Mouse (Mus musculus) cerebellum, adult 2 months (tissue): ENCODE data around the gene Entpd2.

Experiments
- CTCF ChIP-seq: fragments of 200-500 bp; IDR thresholded peaks from 2 replicates; pipeline ENCODE4 v1.5.1; 2011; ENCODE audit warnings: low read depth, mild to moderate bottlenecking, control low read depth, low read length, moderate library complexity, borderline replicate concordance; ENCODE audit not compliant: insufficient read depth
- POLR2A ChIP-seq: fragments of 200-500 bp; IDR thresholded peaks from 2 replicates; pipeline ENCODE4 v1.6.1; 2011; ENCODE audit warnings: low read length, control low read depth, borderline replicate concordance; ENCODE audit not compliant: insufficient read depth

DNA sequence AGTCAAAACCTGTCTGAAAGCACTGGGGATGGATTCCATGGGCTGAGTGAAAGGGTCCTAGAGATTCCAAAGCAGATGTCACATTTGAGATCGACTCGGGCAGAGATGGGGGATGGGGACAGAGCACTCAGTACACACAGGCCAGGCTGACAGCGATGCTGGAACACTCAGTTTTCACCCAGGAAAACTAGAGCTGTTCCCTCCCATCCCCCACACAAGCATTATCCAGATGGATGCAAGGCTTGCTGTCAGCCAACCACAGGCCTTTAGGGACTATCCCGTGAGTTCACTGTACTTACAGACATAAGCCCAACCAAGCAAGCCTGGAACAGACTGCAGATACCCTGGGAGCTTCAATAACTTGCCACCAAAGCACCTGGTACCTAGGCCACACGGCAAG lies 4.4 kb upstream of the Entpd2 start:
- TF ChIP-seq CTCF (no peak), POLR2A (no peak)
